Mouse (Mus musculus) spleen, adult 2 months (tissue): Measurements from ENCODE around the gene Stim2.

Experiments used
- CTCF ChIP-seq: fragments of 200-500 bp; IDR thresholded peaks from 2 replicates; pipeline ENCODE4 v1.5.1; 2011; ENCODE audit warnings: mild to moderate bottlenecking, inconsistent platforms; ENCODE audit not compliant: insufficient read depth, insufficient read length, insufficient replicate concordance; ENCODE audit errors: extremely low read depth
- POLR2A ChIP-seq: fragments of 200-500 bp; IDR thresholded peaks from 2 replicates; pipeline ENCODE4 v1.6.1; 2011; ENCODE audit warnings: low read depth, low read length, inconsistent platforms

DNA sequence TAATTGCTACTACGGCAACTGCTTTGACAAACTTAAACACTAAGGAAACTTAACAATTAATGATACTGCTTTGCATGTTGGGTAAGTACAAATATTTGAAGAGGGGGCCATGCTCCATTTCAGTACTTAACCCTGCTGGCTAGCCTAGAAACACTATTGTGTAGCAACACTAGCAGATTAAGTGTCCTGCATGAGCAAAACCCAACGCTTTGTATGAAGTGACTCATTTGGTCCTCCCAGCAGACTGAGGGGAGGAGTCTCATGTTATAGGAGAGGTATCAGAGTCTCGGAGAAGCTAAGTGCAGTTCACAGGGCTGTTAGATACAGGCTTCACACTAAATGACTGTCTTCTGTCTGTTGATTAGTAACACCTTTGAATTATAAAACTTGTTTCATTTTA is 26.3 kb downstream of the Stim2 start:
- no peak for TF ChIP-seq CTCF
- no peak for TF ChIP-seq POLR2A
